Mouse (Mus musculus) mouse embryonic stem cell (cell line): ENCODE results near the gene Cabp7.

ENCODE experiments used
- in situ Hi-C, 2 experiments: fragments of 300-500 bp; cut with MboI; formaldehyde crosslinking; loops; 1 replicate in 1 of 2; 3 replicates in 1 of 2; pipeline ENCODE4 v1.14.3; 2019 to 2020; ENCODE audit warnings: low sequenced_read_pairs in 2 of 2, low pct_unique_long_range_greater_than_20kb in 1 of 2, mixed read lengths in 1 of 2; ENCODE audit not compliant: unreplicated experiment in 1 of 2

Gene Cabp7

DNA sequence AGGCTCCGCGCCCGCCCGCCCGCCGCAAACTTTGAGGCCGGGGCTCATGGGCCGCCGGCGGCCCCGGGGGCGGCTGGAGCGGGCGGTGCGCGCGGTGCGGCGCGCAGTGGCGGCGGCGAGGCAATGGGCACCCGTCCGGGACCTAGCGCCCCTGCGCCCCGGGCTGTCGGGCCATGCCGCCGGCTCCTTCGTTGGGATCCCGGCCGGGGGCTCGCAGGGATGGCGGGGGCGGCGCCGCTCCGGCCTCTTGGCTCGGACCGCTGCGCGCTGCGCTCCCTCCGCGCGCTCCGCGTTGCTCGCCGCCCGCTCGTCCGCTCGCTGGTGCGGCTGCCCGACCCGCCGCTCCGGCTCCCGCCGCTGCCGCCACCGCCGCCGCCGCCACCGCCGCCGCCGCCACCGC lies at the start of gene Cabp7:
Cabp7 (minus strand) TSS at position 46 of the 400 bp plus-strand sequence.
- in situ Hi-C loops = no loop called here

DNA sequence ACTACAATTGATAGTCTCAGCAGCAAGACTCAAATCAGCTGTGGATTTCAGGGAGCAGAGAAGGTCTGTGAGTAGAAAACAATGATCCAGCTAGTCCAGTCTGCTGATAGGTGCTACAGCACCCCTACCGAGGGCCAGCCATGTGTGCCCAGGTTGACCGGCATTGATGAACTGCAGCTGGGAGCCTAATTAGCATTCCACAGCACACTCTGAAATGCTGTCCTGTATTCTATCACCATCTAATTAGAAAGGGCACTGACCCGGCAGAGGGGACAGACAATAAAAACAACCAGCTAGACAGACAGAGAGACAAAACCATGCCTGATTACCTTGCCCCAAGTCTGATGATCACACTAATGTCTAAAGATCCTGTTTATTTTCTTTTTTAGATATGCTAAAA lies 46.4 kb upstream of the Cabp7 start:
- in situ Hi-C loops = no loop called here

DNA sequence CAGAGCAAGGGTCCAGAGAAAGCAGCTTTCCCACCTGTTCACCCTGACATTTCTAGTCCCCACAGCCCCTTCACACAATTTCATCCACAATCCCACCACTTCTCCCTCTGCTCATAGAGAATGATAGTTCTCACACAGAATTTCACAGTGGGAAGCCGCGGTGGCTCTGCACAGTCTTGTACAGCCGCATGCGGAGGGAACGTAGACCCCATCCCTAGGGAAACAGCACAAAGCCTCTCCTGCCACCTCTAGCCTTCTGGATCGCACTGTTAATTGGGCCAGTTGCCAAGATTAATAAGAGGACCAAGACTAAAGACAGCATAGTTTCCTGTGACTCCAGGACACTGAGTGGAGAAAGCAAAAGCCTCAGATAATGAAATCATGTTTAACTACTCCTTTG lies 45.0 kb upstream of the Cabp7 start:
- in situ Hi-C loops = no loop called here

DNA sequence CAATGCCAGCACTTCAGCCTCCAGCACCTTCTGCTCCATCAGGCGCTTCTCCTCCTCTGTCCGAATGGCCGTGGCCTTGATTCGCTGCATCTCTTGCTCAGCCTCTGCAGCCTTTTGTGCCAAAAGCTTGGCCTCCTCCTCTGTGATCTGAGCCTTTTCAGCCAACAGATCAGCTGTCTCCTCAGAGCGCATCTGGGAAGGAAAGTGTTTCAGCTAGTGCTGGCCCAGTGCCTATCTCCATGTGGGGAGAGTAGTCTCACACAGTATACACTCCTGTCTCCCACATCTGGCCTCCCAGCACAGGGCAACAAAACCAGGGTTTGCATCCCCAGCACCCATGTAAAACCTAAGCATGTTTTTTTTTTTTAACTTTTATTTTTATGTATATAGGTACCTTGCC lies 43.1 kb upstream of the Cabp7 start:
- in situ Hi-C loops = no loop called here

DNA sequence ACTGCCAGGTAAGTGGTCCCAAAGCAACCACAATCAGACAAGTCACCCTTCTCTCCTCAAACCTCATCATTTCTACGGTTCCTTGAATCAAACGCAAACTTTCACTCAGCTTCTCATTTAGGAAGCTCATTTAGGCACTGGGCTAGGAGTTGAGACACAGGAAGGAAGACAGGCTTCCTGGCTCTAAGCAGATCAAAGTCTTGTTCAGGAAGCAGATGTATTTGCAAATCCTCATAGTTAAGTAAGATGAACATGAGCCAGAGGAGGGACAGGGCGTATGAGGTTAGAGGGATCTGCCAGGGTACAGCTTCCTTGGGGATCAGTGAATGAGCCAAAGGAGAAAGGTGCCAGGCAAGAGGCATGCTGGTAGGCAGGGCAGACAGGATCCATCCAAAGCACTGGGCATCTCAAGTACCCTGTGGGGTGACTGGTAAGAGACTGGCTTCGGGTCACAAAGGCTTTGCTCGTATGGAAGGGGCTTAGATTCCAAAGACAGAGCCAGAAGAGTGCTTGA lies 38.1 kb upstream of the Cabp7 start:
- in situ Hi-C loops = no loop called here

DNA sequence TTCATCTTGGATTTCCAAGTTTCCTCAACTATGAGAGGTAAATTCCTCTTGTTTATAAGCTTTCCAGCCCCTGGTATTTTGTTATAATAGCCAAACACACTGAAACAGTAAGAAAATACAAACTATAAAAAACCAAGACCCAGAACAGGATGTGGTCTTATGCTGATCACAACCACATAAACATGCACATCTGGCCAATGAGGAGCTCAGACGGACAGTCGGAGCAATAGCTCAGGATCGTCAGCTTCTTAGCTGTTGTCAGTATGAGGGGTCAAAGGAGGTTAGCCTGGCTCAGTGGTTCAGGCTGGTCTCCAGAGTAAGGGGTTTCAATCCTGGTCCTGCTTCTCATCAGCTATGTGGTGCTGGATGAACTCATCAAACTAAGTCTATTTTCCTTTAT lies 36.5 kb upstream of the Cabp7 start:
- in situ Hi-C loops = no loop called here

DNA sequence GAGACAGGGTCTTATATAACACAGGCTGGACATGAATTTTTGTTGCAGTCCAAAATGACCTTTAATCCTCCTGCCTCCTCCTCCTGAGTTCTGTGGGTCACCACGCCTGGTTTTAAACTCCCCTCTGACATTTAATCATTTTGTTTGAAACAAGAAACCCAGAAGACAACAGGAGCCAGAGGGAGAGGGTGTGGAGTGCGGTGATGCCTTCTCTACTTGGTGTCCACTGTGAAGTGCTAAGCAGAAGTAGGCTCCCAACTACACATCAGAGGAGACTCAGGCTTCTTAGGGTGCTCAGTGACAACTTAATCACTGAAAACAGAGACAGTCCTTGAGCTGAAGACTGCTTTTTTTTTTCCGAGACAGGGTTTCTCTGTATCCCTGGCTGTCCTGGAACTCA lies 34.3 kb upstream of the Cabp7 start:
- in situ Hi-C loops = no loop called here

DNA sequence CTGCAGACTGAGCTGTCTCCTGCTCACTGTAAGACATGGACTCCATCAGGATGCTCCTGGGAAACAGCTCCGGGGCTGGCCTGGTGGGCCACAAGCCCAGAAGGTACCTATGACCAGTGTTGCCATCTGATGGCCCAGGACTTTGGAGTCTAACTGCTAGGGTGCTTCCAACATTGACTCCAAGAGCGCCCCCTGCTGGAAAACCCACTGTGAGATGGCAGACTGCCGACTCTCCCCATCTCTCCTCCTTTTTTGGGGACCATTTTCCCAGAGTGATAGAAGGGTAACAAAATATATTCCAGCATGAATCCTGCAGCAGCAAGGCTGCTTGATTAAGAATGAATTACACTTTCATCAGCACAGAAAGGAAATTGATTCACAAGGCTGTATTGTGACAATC lies 26.3 kb upstream of the Cabp7 start:
- in situ Hi-C loops = no loop called here

DNA sequence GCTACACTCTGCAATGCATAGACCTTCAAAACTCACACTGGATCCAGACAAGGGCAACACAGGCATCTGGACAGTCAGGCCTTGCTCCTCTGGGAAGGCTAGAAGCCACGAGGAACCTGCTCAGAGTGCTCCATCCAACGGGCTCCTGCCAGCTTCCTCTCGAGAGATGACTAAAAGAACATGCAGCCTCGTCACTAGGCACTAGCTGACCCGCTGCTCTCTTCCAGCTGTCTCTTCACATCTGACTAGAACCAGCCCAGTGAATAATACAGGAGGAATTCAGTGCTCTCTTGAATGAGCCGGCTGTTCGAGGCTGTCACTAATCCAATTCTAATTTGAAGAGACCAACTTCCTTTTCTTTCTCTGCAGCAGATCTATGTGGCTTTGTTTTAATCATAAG lies 25.2 kb upstream of the Cabp7 start:
- in situ Hi-C loops = no loop called here

DNA sequence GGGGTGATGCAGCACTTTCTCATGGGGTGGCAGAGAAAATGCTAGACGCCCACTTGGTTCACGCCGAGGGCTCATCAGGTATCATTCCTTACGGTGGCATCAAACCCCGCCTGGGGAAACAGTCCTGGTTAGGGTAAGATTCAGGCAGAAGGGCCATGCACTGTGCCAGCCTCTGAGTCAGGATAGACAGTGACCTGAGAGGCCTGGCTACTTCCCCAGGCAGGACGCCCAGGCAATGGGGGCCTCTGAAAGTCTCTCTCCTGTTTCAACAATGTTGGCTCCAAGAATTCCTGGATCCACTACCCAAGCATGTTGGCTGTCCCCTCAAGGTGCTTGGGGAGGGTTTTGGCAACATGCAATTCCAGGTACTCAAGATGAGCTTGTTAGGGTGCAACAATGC lies 23.3 kb upstream of the Cabp7 start:
- in situ Hi-C loops = no loop called here

DNA sequence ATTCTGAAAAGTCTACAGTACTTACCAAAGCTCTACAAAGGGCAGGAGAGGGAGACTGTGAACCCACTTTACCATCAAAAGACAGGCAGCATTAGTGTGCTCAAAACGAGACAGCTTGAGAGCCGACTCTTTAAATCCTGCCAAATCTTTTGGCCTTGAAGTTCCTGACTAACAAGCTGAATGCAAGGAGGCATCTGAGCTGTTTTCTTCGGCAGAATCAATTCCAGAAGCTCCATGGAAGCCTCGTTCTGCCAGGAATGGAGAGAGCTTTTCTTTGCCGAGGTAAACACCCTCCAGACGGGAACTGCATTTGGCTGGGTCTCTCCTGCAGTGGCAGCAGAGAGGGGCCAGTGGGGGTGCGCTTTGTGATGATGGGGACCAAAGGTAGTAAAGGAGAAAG lies 22.7 kb upstream of the Cabp7 start:
- in situ Hi-C loops = no loop called here

DNA sequence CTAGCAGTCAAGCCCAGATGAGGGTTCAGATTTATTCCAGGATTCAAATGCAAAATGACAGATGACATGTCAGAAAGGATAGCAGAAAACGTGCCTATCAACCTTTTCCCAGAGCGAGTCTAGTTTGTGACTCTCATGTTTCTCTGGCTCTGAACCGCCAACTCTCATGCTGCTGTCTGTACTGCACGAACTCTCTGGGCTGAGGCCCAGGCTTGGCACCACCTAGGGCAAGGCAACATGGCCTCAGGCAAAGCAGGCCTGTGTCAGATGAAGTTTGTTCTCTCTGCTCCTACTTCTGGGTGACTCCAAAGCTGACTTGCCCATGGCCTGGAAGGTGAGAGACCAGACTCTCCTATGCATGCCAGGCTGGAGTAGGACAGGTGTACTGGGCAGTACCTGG lies 21.8 kb upstream of the Cabp7 start:
- in situ Hi-C loops = no loop called here

DNA sequence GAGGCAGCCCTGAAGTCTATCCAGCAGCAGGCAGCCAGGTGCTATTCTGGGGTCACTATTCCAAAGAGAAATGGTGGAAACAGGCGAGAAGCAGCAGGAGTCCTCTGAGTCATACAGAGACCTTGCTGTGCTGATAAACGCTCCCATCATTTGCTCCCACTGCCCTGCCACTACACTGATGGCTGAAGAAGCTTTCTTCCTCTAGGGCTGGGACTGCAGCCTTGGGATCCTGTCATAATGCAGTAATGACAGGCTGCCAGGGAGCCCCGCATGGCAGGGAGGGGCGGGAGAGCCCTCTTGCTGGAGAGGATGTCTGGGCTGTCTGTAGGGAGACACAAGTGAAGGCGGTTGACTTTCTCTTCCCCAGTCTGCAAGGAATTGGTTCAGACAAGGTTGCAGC lies 17.9 kb upstream of the Cabp7 start:
- in situ Hi-C loops = no loop called here

DNA sequence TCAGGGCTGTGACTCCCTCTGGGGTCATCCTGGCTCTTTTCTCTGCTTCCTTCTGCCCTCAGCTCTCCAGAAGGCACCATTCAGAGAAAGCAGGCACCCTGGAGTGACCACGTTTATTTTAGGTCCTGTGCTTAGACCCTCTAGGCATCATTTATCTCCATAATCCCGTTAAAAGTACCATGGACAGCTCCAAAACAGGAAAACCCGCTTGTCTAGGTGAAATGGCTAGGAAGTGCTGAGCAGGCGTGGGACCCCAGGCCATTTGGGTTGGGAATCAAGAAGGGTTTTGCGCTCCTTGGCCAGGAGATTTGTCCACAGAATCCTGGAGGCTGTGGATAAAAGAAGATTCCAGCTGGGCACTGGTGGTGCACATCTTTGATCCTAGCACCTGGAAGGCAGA lies 17.1 kb upstream of the Cabp7 start:
- in situ Hi-C loops = no loop called here

DNA sequence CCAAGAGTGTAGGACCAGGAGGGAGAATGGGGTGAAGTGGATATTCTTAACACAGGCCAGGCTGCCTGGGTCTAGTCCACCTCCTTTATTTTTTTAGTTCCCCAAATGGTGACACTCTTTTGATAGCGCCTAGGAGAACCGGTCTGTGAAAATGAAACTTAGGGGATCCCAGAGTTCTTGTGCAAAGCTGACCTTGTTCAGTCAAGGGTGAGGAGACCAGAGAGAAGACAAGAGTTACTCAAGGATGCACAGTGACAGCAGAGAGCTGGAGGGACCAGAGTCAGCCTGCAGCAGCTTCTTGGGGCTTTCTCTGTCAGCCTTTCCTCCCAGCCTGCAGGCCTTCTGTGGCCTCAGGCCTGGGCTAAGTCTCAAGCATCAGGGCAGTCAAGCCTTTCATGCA lies 15.9 kb upstream of the Cabp7 start:
- in situ Hi-C loops = no loop called here

DNA sequence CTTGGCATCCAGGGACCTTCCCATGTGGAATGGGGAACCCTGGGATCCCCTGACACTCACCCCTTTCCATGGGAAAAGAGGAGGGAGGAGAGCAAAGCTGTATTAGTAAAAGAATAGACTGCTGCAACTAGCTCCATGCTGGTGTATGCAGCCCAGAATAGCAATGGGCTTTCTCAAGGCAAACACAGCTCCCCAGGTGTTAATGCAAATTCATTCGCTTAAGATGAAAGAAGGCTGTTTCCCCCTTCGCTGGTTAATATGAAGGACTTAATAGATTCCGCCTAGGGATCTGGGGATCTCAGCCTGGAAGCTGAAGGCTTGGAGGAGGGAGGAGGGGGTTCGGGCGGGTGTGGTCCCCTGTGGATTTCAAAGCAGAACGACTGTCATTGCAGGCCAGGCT lies 15.4 kb upstream of the Cabp7 start:
- in situ Hi-C loops = no loop called here

DNA sequence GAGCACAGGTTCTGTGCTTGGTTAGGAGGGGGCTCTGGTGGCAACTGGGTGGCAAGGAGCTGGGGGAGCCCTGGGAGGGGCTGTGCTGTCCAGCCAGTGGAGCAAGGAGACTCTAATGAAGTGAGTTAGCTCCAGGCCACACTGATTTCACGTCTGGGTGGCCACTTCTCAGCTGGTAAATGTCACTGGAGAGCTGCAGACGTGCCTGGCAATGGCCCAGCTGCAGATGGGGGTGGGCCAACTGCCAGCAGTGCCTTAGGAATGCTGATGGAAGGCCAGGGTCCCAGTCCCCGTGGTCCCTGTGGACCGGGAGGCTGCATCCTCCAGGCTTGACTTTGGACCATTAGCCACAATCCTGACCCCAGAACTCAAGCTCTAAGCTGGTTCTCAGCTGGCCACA lies 13.9 kb upstream of the Cabp7 start:
- in situ Hi-C loops = no loop called here

DNA sequence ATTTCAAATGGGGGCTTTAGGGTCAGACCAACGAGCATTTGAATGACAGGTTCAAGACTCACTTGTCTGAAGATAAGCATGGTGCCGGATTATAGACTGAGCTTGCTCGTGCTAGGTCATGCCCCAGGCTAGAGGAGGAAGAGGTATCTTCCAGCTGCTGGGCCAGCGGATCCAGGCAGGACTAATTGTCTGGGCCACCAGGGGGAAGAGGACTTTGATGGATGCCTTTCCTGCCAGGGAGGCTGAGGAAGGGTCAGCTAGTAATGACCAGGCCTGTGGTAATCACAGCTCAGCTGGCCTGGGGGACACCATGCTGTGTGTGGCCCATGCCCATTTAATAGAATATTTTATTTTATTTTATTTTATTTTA lies 11.2 kb upstream of the Cabp7 start:
- in situ Hi-C loops = no loop called here

DNA sequence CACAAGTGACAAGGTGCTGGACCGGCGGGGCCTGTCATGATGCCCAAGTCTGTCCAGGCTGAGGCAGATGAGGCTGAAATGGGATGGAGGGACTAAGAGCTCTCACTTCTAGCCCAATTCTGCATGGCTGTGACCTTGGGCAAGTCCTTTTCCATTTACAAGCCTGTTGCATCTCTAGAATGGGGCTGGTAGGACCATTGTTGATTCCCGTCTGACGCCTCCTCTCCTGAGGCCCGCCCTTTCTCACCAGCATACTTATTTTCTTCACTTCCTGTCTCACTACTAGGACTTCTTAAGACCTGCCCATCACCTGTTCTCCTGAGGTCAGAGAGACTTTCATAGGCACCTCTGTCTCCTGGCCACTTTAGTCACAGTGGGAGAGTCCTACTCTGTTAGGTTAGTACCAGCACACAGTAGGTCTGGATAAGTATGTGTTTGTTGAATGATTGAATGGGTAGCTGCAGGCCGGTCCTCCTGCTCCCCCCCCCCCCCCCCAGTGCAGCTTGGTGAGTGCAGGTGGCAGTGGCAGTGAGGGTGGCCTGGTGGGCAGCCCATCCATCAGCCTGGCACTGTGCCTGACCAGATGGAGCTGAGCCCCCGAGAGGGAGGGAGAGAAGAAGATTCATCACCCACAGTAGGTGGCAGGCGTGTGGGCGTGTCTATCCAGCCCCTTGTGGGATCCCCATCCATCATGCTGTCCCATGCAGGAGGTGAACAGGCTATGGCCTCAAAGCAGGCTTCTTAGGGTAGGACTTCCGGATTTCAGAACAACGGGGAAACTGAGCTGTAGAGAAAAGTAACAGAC lies 10.6 kb upstream of the Cabp7 start:
- in situ Hi-C loops = no loop called here

DNA sequence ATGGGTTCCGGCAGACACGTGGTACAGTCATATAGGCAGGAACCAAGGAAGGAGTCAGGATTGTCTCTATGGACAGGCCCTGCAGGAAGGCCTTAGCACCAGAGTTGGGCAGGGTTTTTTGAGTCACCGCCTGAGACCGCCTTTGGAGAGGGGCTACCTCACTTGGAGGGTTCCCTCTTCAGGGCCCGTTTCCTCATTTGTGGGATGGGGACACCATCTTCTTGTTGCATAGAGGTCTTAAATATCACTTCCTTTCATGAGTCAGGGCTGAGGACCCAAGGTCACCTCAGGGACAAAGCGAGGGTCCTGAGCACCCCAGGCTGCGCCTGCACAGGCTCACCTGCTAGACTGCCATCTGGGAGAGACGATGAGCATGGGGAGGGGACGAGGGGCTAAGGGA lies 9.9 kb upstream of the Cabp7 start:
- in situ Hi-C loops = no loop called here

DNA sequence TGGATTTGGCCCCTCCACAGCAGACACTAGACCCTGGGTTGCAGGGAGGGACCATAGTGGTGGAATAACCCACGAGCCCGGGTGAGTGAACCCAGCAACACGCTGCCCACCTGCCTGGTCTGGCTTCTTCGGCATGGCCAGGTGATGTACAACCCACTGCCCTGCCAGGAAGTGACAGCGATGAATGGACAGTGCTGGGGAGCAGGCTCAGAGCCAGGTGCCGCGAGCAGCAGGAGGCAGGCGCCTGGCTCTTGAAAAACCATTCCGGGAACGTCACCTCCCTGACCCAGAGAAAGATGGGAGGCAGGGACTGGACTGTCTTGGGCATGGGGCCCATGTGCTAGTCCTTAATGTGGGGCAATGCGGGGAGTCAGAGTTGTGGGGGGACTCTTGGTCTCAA lies 8.3 kb upstream of the Cabp7 start:
- in situ Hi-C loops = no loop called here
